Mouse (Mus musculus) testis, adult 10 weeks (tissue): Measurements from ENCODE around the gene Olfr1505. TPM values are rescaled to one million over a fixed set of nuclear protein-coding genes. Genes with fewer than 3 reads are reported as not detected.

ENCODE experiments used
- polyA plus RNA-seq: library from polyadenylated mRNA; stranded (reverse); fragments of 350-450 nt; fragmentation: Illumina TruSeq; extraction: RNeasy Lipid Tissue Mini Kit (QIAGEN cat#74804); gene quantifications from one replicate; pipeline ENCODE4 v1.2.3, GENCODE M21; 2014; ENCODE audit warnings: low read depth, low replicate concordance

Gene Olfr1505
- polyA plus RNA-seq: not detected

GRCm38 (mm10) chr19:13913230-13913629 is at the start of gene Olfr1505:
TSS of gene Olfr1505 (plus strand) at chr19:13913530.

GRCm38 (mm10) chr19:13897828-13898227 is 15.5 kb upstream of the Olfr1505 start, which contains the start of gene Olfr1504:
TSS of gene Olfr1504 (minus strand) at chr19:13897928.

Other genes starting within 250 kb of the Olfr1505 start
- gene Olfr1491, start 216.3 kb upstream of the Olfr1505 start, polyA plus RNA-seq: not detected
- gene Olfr1493-ps1, start 190.3 kb upstream of the Olfr1505 start, polyA plus RNA-seq: not detected
- not detected for gene Olfr1494, start 173.8 kb upstream of the Olfr1505 start, polyA plus RNA-seq
- gene Olfr1495, start 148.9 kb upstream of the Olfr1505 start, polyA plus RNA-seq: not detected
- gene Olfr1496, start 135.7 kb upstream of the Olfr1505 start, polyA plus RNA-seq: not detected
- not detected for gene Olfr1497, start 115.3 kb upstream of the Olfr1505 start, polyA plus RNA-seq
- not detected for gene Olfr1499, start 94.1 kb upstream of the Olfr1505 start, polyA plus RNA-seq
- not detected for gene Olfr1500, start 83.0 kb upstream of the Olfr1505 start, polyA plus RNA-seq
- not detected for gene Olfr1501, start 62.8 kb upstream of the Olfr1505 start, polyA plus RNA-seq
- not detected for gene Olfr1502, start 51.7 kb upstream of the Olfr1505 start, polyA plus RNA-seq
- gene Olfr1504, start 15.6 kb upstream of the Olfr1505 start, polyA plus RNA-seq: not detected